Comparison of ENCODE assay signal across 17 mouse cellular contexts in genomic region chr2:33645538-33646282, GRCm38 (mm10). TPM values are rescaled to one million over a fixed set of nuclear protein-coding genes. Genes with fewer than 3 reads are reported as not detected.
DNase-seq lines count a peak whose midpoint lies in the region; ATAC-seq and TF ChIP-seq lines count a peak whose summit lies in the region.
"Had no signal": no experiment of that assay in that cellular context is flagged by ENCODE, and none has a peak within 500 bp of the region (broad histone marks: within the 10 kb centered on the region; RNA-seq: fewer than 3 reads in every experiment).

No protein-coding gene starts in this region.

- H3K27ac ChIP-seq in CH12.LX (ENCODE audit: insufficient read depth, low read depth): no peak overlapping the region
- no peak overlapping the region for H3K27ac ChIP-seq in embryonic facial prominence, embryonic 10.5 days (replicated peaks)
- H3K27ac ChIP-seq in hindbrain, postnatal 0 days: no peak overlapping the region
- H3K27ac ChIP-seq: forebrain, embryonic 10.5 days; heart, embryonic 10.5 days; liver, embryonic 14.5 days had no signal

- dilution Hi-C loops in CH12.LX (cut with MboI; ENCODE audit: extremely low pct_ligation_motif_present, extremely low pct_unique_long_range_greater_than_20kb, low sequenced_read_pairs): no loop called here

- WGBS in embryonic facial prominence, embryonic 10.5 days: 4% methylated on average over 15 of the region's 15 CpGs
- 6% methylated on average over 15 of the region's 15 CpGs for WGBS in hindbrain, postnatal 0 days

- no peak for ATAC-seq in hindbrain, postnatal 0 days
- ATAC-seq in CD4-positive, CD25-positive, alpha-beta regulatory T cell, adult 4 months: no peak
- ATAC-seq: intestine, embryonic 16.5 days; lung, postnatal 0 days had no signal

- no peak overlapping the region for H3K9ac ChIP-seq in CH12.LX (ENCODE audit: insufficient read depth, low read depth)
- H3K9ac ChIP-seq in hindbrain, postnatal 0 days (replicated peaks; ENCODE audit: low read length): no peak overlapping the region
- H3K9ac ChIP-seq: liver, embryonic 14.5 days had no signal

- TF ChIP-seq POLR2A in CH12.LX (IDR thresholded peaks at IDR 0.05; ENCODE audit: low read depth, low read length): no peak

- H3K4me3 ChIP-seq in CH12.LX (replicated peaks in 1 of 3; ENCODE audit: low read depth in 2 of 3, low read length in 2 of 3, poor library complexity in 1 of 3): no peak overlapping the region
- no peak overlapping the region for H3K4me3 ChIP-seq in embryonic facial prominence, embryonic 10.5 days
- H3K4me3 ChIP-seq in hindbrain, postnatal 0 days (ENCODE audit: low read length): no peak overlapping the region
- H3K4me3 ChIP-seq: forebrain, embryonic 10.5 days; heart, embryonic 10.5 days had no signal

- H3K36me3 ChIP-seq in CH12.LX (replicated peaks in 1 of 2; ENCODE audit: control insufficient read depth in 1 of 2, insufficient read depth in 1 of 2, low read length in 1 of 2): no peaks in the 10 kb centered on the region
- no peaks in the 10 kb centered on the region for H3K36me3 ChIP-seq in embryonic facial prominence, embryonic 10.5 days (replicated peaks)
- H3K36me3 ChIP-seq in hindbrain, postnatal 0 days (ENCODE audit: insufficient read depth, low read length): no peaks in the 10 kb centered on the region
- H3K36me3 ChIP-seq: forebrain, embryonic 10.5 days; heart, embryonic 10.5 days had no signal

- H3K27me3 ChIP-seq in CH12.LX (replicated peaks): peaks cover 64% of the 10 kb centered on the region
- peaks cover 99% of the 10 kb centered on the region for H3K27me3 ChIP-seq in embryonic facial prominence, embryonic 10.5 days (replicated peaks; ENCODE audit: low read depth, poor library complexity, severe bottlenecking)
- H3K27me3 ChIP-seq in hindbrain, postnatal 0 days (ENCODE audit: insufficient read depth, low read length): peaks cover 67% of the 10 kb centered on the region

- TF ChIP-seq CTCF in CH12.LX (conservative IDR thresholded peaks at IDR 0.05 in 1 of 2, IDR thresholded peaks at IDR 0.05 in 1 of 2; ENCODE audit: low read depth in 2 of 2, low read length in 2 of 2): no peak
- TF ChIP-seq CTCF in hindbrain, postnatal 0 days (IDR thresholded peaks at IDR 0.05; ENCODE audit: low read depth): no peak

- in situ Hi-C loops in CH12.LX (cut with MboI; ENCODE audit: low pct_ligation_motif_present, low pct_unique_long_range_greater_than_20kb, low sequenced_read_pairs): no loop called here

- TF ChIP-seq RAD21 in CH12.LX (IDR thresholded peaks at IDR 0.05; ENCODE audit: low read depth, low read length): no peak

- peaks cover 0 to 7% of the 10 kb centered on the region in 2 experiments; a peak in 2 of 4 replicates for H3K4me1 ChIP-seq in CH12.LX (ENCODE audit: control insufficient read depth in 1 of 2, insufficient read depth in 2 of 2)
- peaks cover 74% of the 10 kb centered on the region for H3K4me1 ChIP-seq in embryonic facial prominence, embryonic 10.5 days
- H3K4me1 ChIP-seq in hindbrain, postnatal 0 days (ENCODE audit: insufficient read depth, low read length): no peaks in the 10 kb centered on the region

- DNase-seq in CH12.LX (ENCODE audit: extremely low read depth): no peak
- DNase-seq in embryonic facial prominence, embryonic 10.5 days (ENCODE audit: low spot score): peak; percentile 54
- DNase-seq in hindbrain, postnatal 0 days (ENCODE audit: low spot score): no peak
- peak; percentile 47 for DNase-seq in neural tube, embryonic 10.5 days (ENCODE audit: extremely low spot score, low spot score)
- DNase-seq in thymus, postnatal 36 days: no peak
- no peak for DNase-seq in thymus, postnatal 10 days (ENCODE audit: low spot score in 2 of 2)
- DNase-seq: adrenal gland, postnatal 36 days; gastrocnemius, postnatal 25 days; heart, postnatal 14 days had no signal

- no peak for TF ChIP-seq EP300 in CH12.LX (IDR thresholded peaks at IDR 0.05; ENCODE audit: low read length)

- peak overlapping the region; percentile 58 for H3K4me2 ChIP-seq in CH12.LX (ENCODE audit: insufficient read depth, low read depth, poor library complexity, severe bottlenecking)
- H3K4me2 ChIP-seq in hindbrain, postnatal 0 days (ENCODE audit: low read depth, low read length): peak overlapping the region; percentile 8; the same call in 1 of the 2 replicates

- H3K9me3 ChIP-seq in CH12.LX (replicated peaks; ENCODE audit: low read length): peaks cover 24% of the 10 kb centered on the region
- H3K9me3 ChIP-seq in embryonic facial prominence, embryonic 10.5 days: no peaks in the 10 kb centered on the region
- no peaks in the 10 kb centered on the region for H3K9me3 ChIP-seq in hindbrain, postnatal 0 days (ENCODE audit: low read length)
- H3K9me3 ChIP-seq: forebrain, embryonic 10.5 days; heart, embryonic 10.5 days had no signal

- no peaks in the 10 kb centered on the region for H3K79me2 ChIP-seq in CH12.LX (replicated peaks; ENCODE audit: control insufficient read depth, extremely low read depth, insufficient read depth, poor library complexity, severe bottlenecking)

TF ChIP-seq in CH12.LX, 34 proteins besides CTCF, POLR2A, EP300 and RAD21:
- no peak for TF ChIP-seq MAZ (IDR thresholded peaks at IDR 0.05; ENCODE audit: low read depth, low read length)
- no peak for TF ChIP-seq PAX5 (IDR thresholded peaks at IDR 0.05; ENCODE audit: low read length)
- TF ChIP-seq MAX (IDR thresholded peaks at IDR 0.05; ENCODE audit: low read length): no peak
- no peak for TF ChIP-seq TCF12 (IDR thresholded peaks at IDR 0.05; ENCODE audit: low read depth, low read length)
- no peak for TF ChIP-seq NELFE (IDR thresholded peaks at IDR 0.05; ENCODE audit: low read depth, low read length)
- TF ChIP-seq ETS1 (conservative IDR thresholded peaks at IDR 0.05; ENCODE audit: low read depth, low read length): no peak
- no peak for TF ChIP-seq GABPA (IDR thresholded peaks at IDR 0.05; ENCODE audit: insufficient replicate concordance, low read depth, low read length)
- no peak for TF ChIP-seq MEF2A (IDR thresholded peaks at IDR 0.05; ENCODE audit: borderline replicate concordance, low read depth, low read length)
- no peak for TF ChIP-seq CHD1 (IDR thresholded peaks at IDR 0.05; ENCODE audit: low read depth, low read length)

RNA-seq across cellular contexts. Expression of gene Lmx1b, which starts 5.4 kb away (rescaled TPM):
- not detected in 2 replicates for total RNA-seq in CH12.LX (2012; rRNA removed)
- total RNA-seq in CH12.LX (2014; rRNA removed): not detected in 2 replicates
- not detected in 2 replicates for polyA plus RNA-seq in CH12.LX (2012; ENCODE audit: insufficient read length, low read depth)
- 0.85 and 0.99 TPM in 2 replicates for polyA plus RNA-seq in embryonic facial prominence, embryonic 10.5 days (2016; fragmentation: Nextera tagmentation; extraction: Ambion mirVana)
- total RNA-seq in hindbrain, postnatal 0 days (2014; rRNA removed): 17.3 and 21.1 TPM in 2 replicates
- polyA plus RNA-seq in hindbrain, postnatal 0 days (2015; fragmentation: Nextera tagmentation; extraction: Ambion mirVana): 2.1 and 2.2 TPM in 2 replicates
- polyA plus RNA-seq in CD4-positive, CD25-positive, alpha-beta regulatory T cell, adult 4 months (2017; shearing (Covaris generic)): not detected
- total RNA-seq: megakaryocyte, adult 5-6 weeks had no signal
- polyA plus RNA-seq: intestine, embryonic 16.5 days; lung, postnatal 0 days; stomach, embryonic 16.5 days had no signal

Comparison
In these comparisons a context has a peak if more than half of its experiments do, and no peak if none do; other contexts are left out.
1. DNase-seq: peak in embryonic facial prominence, embryonic 10.5 days (single experiment) and neural tube, embryonic 10.5 days (single experiment); none in CH12.LX (single experiment), hindbrain, postnatal 0 days (single experiment), thymus, postnatal 36 days (0 of 2) and thymus, postnatal 10 days (0 of 2).